Mouse (Mus musculus) heart, adult 2 months (tissue): Measurements from ENCODE around the gene Smc3.
"Not testable (repeated sequence)": the region's sequence is repeated elsewhere in the genome, so short reads cannot be mapped to it uniquely, and the experiment has no call there.

ENCODE experiments used
- CTCF ChIP-seq: fragments of 200-600 bp; IDR thresholded peaks from 2 replicates; pipeline ENCODE4 v1.8.1; 2022; ENCODE audit warnings: antibody characterized with exemption, mild to moderate bottlenecking, moderate library complexity
- EP300 ChIP-seq: fragments of 200-500 bp; IDR thresholded peaks from 2 replicates; pipeline ENCODE4 v1.6.1; 2011; ENCODE audit warnings: low read depth, low read length, control low read depth; ENCODE audit not compliant: insufficient read depth
- POLR2A ChIP-seq: fragments of 200-500 bp; IDR thresholded peaks from 2 replicates; pipeline ENCODE4 v1.6.1; 2011; ENCODE audit warnings: mild to moderate bottlenecking, low read depth, low read length, control low read depth; ENCODE audit not compliant: insufficient read depth

DNA sequence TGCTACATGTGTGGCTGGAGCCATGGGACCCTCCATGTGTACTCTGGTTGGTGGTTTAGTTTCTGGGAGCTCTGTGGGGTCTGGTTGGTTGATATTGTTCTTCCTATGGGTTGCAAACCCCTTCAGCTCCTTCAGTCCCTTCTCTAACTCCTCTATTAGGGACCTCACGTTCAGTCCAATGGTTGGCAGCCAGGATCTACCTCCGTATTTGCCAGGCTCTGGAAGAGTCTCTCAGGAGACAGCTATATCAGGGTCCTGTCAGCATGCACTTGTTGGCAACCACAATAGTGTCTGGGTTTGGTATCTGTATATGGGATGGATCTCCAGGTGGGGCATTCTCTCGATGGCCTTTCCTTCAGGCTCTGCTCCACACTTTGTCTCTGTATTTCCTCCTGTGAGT lies 12.5 kb upstream of the Smc3 start:
- TF ChIP-seq CTCF, POLR2A, EP300: not testable (repeated sequence)
